Mouse (Mus musculus): ENCODE data around the gene Fanca. TPM values are rescaled to one million over a fixed set of nuclear protein-coding genes. Genes with fewer than 3 reads are reported as not detected.
A peak's percentile ranks its signal among the peaks of the same experiment; 100 is the strongest.
"Not testable (repeated sequence)": the region's sequence is repeated elsewhere in the genome, so short reads cannot be mapped to it uniquely, and the experiment has no call there.

Gene Fanca
- total RNA-seq, 2 experiments from 2014 or later = 9.1 to 10.7 TPM

DNA sequence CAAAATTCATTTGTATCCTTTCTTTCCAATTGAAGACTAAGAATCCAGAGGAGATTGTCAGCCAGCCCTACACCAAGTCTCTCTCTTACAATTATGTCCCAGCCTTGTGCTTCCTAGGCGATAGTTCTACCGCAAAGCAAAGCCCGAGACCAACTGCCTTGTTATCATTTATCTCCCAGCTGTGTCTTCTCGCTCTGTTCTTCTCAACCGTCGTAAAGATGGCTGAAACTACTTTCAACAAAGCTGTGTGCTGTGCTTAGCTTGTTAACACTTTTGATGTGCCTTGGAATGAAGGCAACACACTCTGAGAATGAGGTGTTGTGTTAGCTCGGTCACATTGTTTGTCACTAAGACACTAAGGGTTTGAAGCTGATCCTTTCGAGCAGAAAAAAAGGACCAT, 13.4 kb upstream of the Fanca start:
- DNase-seq = no peak
- intact Hi-C loops (cut with DNase I) = no loop called here

DNA sequence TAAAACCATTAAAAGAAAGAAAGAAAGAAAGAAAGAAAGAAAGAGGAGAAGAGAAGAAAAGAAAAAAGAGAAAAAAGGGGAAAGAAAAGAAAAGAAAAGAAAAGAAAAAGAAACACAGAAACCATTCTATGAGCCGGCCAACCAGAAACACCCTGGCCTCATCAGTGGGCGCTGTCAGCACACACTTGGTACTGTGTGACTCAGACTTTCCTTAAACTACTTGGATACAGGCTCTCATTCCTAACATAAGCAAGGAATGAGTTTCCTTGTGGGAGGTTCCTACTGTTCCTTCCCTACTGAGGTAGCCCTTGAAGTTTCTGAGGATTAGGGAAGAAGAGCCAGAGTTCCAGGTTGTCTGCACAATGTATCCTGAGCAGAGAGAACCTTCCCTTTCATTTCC, 12.9 kb upstream of the Fanca start:
- intact Hi-C loops (cut with DNase I) = no loop called here
- no peak for DNase-seq

DNA sequence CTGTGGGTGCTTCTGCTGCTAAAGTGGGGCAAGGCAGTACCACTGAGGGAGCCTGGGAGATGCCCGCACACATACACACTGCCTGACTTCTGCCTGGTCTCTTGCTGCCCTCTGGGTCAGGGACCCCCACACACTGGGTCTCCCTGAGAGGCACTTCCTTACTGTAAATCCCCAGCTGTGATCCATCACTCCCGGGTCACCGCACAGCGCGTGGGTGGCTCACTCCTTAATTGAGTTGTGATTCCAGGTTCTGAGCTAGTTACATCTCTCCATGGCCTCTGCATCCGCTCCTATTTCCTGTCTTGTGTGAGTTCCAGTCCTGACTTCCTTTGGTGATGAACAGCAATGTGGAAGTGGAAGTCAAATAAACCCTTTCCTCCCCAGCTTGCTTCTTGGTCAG, 12.3 kb upstream of the Fanca start:
- intact Hi-C loops (cut with DNase I) = no loop called here
- DNase-seq = no peak

DNA sequence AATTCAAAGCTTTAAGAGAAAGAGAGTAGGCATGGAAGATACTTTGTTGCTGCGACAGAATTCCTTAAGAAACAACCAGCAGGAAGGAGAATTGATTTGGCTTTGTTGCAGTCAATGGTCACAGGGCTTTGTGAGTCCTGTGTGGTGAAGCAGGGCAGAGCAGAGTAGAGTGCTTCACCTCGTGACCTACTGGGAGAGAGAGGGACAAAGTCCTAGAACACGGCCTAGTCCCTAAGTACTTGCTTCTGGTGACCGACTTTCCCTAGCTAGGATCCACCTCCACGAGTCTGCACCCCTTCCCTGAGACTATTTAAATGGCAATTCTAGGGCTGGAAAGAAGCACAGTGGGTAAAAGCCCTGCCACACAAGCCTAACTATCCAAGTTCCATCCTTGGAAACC, 11.6 kb upstream of the Fanca start:
- intact Hi-C loops (cut with DNase I) = no loop called here
- no peak for DNase-seq

DNA sequence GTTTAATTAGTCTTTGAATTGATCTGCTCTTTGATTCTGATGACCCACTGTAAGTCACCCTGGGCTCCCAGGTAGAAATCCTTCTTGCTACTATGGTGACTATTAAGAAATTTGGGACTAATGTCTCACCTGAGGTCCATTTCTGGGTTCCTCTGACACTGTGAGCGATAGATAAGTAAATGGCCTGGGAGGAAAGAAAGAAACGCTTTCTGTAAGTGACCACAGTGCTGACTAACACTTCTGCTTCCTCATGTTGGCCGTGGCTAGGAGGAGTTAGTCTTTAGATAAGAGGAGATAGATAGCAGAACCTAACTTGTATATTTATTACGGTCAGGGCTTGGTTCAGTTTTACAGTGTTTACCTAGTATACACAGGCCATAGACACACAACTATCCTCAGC, 11.0 kb upstream of the Fanca start:
- DNase-seq = no peak
- intact Hi-C loops (cut with DNase I) = no loop called here

DNA sequence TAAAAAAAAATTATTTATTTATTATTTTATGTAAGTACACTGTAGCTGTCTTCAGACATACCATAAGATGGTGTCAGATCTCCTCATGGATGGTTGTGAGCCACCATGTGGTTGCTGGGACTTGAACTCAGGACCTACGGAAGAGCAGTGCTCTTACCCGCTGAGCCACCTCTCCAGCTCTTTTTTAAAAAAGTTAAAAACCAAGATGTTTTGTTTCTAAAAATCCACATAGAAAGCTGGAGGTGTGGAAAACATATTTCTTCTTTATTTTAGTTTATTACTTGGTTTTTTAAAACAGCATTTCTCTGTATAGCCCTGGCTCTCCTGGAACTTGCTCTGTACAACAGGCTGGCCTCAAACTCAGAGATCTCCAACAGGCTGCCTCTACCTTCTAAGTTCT, 10.2 kb upstream of the Fanca start:
- DNase-seq = no peak
- intact Hi-C loops (cut with DNase I) = no loop called here

DNA sequence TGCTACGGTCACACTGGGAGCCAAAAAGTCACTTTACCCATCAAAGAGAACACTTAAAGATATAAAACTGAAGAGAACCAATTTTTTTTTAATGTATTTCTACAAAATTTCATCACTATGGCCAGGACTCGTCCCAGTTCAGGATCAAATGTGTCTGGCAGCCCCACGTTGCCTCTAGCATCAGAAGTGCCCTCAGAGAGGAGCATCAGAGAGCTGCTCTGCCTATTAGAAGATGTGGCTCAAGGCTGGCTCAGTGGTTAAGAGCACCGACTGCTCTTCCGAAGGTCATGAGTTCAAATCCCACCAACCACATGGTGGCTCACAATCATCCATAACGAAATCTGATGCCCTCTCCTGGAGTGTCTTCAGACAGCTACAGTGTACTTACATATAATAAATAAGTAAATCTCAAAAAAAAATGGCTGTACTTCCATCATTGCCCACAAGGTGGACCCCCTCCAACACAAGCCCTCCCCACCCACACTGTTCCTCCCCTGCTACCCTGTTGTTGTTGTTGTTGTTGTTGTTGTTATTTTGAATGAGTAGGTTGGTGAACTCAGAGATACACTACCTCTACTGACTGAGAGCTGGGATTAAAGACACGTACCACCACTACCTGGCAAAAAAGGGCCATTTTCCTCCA, 1.3 kb upstream of the Fanca start:
- peak; percentile 10 for DNase-seq
- intact Hi-C loops (cut with DNase I) = loop anchor here (5.0 kb wide), 1 partner anchor 43 kb away; no protein-coding TSS in a partner anchor

DNA sequence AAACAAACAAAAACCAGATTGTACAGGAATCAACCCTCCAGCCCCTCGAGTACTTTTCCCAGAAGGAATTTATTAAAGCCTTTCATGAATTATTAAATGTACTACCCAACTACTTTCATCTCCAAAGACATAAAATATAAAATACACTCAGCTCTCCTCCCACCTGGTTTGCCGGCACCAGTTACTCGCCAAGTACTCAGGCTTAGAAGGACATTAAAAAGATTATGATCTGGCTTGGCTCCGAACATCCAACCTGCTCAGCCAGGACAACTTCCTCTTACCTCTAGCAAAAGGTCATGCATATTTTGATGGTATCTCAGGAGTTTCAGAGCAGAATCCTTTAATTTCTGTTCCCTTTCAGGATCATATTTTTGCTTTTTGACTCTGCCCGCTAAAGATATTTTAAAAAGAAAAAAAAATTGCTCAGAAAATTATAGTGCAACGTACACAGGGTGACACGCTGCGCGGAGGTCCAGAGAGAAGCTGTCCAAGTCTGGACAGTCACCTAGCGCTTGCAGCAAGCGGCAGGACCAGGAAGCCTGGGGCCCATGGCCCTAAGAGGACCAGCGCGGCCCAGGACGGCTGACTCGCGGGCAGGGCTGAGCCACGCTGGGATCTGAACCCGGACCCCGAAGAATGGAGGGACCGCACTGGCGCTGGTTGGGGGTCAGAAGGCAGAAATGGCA, 452 bp downstream of the Fanca start:
- intact Hi-C loops (cut with DNase I) = no loop called here
- no peak for DNase-seq

DNA sequence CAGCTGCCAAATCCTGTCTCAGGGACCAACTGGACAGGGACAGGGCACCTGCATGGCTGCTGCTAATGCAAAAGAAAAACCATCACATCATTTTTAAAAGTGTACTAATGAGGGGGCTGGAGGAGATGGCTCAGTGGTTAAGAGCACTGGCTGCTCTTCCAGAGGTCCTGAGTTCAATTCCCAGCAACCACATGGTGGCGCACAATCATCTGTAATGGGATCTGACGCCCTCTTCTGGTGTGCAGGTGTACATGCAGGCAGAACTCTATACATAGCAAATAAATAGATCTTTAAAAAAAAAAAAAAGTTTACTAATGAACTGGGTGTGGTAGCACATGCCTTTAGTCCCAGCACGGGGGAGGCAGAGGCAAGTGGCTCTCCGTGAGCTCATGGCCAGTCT, 9.6 kb downstream of the Fanca start:
- intact Hi-C loops (cut with DNase I) = no loop called here
- DNase-seq = no peak

DNA sequence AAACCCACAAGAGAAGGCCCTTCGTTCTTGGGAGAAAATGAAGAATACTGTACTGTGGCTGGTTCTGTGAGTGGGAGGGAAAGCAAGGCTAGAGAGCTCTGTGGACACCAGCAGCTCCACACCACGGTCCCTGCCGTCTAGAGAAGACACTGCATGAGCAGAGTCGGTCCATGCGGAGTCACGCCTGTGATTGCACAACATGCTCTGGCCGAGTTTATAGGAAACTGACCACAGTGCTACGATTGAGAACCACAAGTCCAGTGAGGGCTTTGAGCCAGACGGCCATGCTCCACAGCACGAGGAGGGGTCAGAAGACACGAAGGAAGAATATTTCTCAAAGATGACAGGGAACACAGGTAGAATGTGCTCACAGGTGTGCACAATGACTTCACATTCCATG, 20.1 kb downstream of the Fanca start:
- no peak for DNase-seq

DNA sequence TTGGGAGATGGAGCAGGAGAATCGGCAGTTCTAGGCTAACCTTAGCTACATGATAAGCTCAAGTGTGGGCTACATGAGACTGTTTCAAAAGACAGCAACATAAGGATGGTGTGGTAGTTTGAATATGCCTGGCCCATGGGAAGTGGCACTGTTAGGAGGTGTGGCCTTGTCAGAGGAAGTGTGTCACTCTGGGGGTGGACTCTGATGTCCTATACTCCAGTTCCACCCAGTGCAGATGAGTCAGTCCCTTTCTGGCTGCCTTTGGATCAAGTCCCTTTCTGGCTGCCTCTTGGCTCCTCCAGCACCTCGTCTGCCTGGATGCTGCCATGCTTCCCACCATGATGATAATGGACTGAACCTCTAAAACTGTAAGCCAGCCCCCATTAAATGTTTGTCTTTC, 25.6 kb downstream of the Fanca start:
- DNase-seq = no peak
- intact Hi-C loops (cut with DNase I) = no loop called here

More for the DNA sequence above, 20.1 kb downstream of the Fanca start:
- intact Hi-C loops (cut with DNase I) = no loop called here

DNA sequence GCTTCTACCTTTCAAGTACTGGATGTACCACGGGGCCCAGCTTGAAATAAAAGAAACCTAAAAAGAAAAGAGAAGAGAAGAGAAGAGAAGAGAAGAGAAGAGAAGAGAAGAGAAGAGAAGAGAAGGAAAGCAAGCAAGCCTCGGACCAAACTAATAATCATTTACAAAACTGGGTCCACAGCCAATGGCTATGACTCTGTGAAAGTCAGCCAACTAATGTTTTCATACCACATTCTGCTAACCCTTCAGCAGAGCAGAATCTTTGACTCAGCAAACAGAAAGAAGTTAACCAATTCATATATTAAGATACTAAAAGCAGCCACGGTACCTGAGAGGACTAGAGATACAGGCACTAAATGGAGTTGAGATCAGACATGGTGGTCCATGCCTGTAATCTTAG, 26.1 kb downstream of the Fanca start:
- intact Hi-C loops (cut with DNase I) = no loop called here
- DNase-seq = no peak

DNA sequence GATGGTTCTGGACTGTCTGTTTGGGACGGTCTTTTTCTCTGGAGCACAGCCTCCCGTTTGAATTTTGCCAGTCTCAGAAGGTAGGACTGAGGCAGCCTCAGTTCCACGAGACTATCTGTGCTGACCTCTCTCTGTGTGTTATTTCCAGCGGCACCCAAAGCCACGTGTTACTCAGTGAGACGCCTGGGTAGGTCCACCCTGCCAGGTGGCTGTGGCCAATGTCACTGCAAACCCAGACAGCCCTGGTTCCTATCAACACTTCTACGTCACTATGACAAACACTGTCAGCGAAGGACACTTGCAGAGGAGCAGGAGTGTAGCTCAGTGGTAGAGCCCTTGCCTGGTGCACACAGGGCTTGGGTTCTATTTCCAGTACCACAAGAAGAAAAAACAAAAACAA, 26.7 kb downstream of the Fanca start:
- no peak for DNase-seq
- intact Hi-C loops (cut with DNase I) = no loop called here

DNA sequence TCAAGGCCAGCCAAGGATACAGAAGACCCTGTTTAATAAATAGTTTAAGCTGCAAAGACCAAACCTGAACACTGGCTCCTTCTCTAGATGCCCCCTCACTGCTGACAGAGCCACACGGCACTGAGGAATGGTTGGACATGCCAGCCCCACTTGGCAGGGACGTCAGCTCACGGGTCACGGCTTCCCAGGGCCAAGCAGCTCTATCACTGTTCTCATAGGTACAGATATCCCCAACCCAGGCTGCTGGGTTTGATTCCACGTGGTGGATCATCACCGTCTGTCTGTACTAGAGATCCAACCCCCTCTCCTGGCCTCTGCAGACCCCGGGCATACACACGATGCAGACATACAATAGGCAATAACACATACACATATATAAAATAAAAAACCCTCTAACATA, 27.7 kb downstream of the Fanca start:
- DNase-seq = no peak
- intact Hi-C loops (cut with DNase I) = no loop called here

DNA sequence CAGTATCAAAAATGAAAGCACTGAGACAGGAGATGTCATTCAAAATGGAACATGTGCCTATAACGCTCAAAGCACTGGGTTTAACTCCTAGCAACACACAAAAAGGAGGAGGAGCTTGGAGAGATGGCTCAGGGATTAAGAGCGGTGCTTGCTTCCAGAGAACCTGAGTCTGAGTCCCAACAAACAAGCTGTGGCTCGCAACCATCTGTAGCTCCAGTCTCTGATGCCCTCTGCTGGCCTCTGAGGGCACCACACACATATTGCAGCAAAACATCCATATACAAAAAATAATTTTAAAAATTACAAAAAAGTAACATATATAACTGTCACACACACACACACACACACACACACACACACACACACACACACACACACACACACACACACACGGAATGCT, 28.2 kb downstream of the Fanca start:
- peak; percentile 21 for DNase-seq
- intact Hi-C loops (cut with DNase I) = no loop called here

DNA sequence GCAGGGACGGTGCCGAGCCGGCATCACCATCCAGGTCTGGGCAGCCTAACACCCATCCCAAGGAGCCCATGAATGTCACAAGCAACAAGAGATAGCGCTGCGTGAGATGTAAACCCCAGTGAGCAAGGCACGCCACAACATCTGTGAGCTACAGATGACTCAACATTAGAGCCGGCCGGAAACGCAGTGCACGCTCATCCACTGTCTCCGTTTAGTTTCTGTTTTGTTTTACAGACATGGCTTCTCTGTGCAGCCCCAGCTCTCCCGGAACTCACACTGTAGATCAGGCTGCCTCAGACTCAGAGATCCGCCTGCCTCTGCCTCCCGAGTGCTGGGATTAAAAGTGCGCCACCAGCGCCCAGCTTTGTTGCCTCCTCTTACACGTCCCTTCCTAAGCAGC, 31.0 kb downstream of the Fanca start:
- no peak for DNase-seq
- intact Hi-C loops (cut with DNase I) = no loop called here

DNA sequence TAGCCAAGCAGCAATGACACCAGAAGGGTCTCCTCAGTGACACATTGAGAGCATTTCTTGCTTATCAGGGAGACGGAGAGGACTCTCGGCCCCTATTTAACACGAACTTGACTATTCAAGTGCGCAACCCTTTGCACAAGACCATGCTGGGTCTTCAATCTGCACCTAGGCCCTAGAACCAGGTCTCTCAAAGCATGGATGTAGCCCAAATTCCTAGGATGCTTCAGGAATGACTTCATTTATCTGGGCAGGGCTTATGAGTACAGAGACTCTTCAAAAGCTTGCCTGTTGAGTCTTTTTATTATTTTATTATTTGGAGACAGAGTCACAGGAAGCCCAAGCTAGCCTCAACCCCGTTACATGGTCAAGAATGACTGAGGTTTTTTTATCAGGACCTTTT, 33.9 kb downstream of the Fanca start:
- DNase-seq = no peak

DNA sequence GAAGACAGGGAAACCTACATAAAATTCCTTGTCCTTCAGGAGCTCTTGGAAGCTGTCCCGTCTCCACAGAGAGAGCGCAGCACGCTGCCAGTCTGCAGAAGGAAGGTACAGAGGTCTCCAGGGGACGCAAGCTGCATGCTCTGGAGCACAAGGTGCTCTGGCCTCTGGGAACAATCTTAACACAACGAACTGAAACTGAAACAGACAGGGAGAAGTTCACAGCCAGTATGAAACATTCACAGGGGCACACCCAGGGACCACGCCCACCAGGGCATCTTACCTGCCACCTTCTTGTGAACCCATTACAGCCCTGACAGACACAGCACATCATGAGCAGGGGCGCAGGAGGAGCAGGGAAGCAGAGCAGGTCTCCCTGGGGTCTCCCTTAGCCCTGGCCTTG, 34.4 kb downstream of the Fanca start:
- intact Hi-C loops (cut with DNase I) = no loop called here
- DNase-seq = no peak

More for the DNA sequence above, 33.9 kb downstream of the Fanca start:
- intact Hi-C loops (cut with DNase I) = no loop called here

DNA sequence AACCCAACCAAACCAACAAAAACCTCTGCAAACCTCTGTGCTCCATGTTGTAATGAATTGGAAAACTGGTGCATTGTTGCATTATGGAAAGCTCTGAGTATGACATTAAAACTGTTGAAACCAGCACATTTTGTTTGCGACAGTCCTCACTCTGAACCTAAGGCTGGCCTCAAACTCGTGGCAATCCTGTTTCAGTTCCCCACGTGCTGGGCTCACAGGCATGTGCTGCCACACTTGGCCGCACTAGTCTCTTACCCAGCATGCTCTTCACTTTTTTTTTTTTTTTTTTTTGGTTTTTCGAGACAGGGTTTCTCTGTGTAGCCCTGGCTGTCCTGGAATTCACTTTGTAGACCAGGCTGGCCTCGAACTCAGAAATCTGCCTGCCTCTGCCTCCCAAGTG, 35.4 kb downstream of the Fanca start:
- intact Hi-C loops (cut with DNase I); DNase-seq: not testable (repeated sequence)

DNA sequence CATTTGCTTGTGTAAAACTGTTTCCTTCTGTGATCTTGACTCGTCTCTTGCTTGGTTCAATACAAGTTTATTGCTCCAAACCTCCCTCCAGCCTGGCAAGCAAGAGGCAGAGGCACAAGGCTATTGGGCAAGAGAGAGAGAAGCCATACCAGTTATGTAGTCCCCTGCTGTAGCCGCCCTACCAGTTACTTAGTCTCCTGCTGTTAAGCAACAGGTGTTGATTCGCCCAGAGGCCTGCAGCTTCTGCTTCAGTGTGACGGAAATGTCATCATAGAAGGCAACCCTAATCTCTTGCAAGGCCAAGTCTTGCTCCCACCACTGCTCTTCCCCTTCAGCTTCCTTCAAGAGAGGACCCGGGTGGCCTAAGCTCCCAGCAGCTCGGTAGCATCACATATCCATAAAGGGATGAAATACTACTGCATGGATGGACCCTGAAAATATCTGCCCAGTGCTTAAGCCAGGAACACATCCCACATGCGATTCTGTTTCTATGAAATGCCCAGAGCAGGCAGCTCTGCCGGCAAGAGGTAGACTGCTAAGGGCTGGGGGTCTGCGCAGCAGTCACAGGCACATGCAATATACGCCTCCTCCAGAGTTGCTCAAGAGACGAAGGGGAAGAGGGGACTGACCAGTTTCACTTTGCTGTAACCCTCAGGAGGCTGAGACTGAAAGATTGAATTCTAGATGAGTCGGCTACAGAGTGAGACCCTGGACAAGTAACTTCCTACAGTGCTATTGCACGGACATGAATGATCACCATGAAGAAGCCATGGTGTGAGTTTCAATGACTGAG, 37.9 kb downstream of the Fanca start:
- intact Hi-C loops (cut with DNase I) = no loop called here
- no peak for DNase-seq

DNA sequence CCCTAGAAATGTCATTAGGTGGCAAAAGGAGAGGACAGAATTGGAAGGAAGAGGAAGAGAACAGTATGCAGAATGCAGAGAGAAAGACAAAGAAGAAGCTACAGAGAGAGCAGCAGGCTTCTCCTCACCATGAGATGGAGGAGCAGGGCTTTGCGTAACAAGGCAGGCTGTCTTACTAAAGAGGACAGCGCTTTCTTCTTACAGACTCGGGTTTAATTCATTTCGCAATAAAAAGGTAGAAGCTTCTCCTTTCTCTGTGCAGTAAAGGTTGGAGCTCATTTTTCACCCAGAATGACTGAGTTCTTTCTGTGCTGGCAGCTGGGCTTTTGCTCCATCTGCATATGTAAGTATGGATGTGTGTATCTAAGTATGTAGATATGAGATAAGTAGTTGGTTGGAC, 38.5 kb downstream of the Fanca start:
- intact Hi-C loops (cut with DNase I) = no loop called here
- DNase-seq = no peak

DNA sequence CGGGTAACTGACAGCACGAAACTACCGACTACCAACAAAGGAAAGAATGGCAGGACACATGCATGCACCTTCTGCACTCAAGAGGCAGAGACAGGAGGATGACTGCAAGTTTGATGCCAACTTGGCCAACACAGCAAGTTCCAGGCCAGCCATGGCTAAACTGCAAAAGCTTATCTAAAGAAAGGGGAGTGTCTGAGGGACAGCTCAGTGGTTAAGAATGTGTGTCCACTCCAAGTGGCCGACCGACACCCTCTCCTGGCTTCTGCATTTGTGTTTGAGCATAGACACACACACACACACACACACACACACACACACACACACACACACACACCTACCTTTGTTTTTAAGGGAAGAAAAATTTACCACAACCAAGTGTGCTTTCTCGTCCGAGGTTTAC, 39.9 kb downstream of the Fanca start:
- no peak for DNase-seq
- intact Hi-C loops (cut with DNase I) = no loop called here
